Mouse (Mus musculus) forebrain, embryonic 15.5 days (tissue): ENCODE measurements around the gene Hnmt. TPM values are rescaled to one million over a fixed set of nuclear protein-coding genes. Genes with fewer than 3 reads are reported as not detected.
"Not testable (repeated sequence)": the region's sequence is repeated elsewhere in the genome, so short reads cannot be mapped to it uniquely, and the experiment has no call there.

Source experiments
- ATAC-seq: fragments of 200-750 bp; cut with Nextera tagmentation; replicated peaks from 2 replicates; pipeline ENCODE4 v1.8.0; 2017; ENCODE audit warnings: mild to moderate bottlenecking, moderate TSS enrichment, moderate library complexity
- H3K27ac ChIP-seq: fragments of 300-500 bp; sonication (generic); replicated peaks from 2 replicates; pipeline ENCODE4 v1.5.1; 2015; ENCODE audit warnings: mild to moderate bottlenecking, inconsistent platforms
- H3K27me3 ChIP-seq: fragments of 300-500 bp; sonication (generic); 2 replicates; pipeline ENCODE4 v1.6.1; 2015; ENCODE audit warnings: inconsistent platforms
- H3K36me3 ChIP-seq: fragments of 300-500 bp; sonication (generic); 2 replicates; pipeline ENCODE4 v1.6.1; 2015; ENCODE audit warnings: mild to moderate bottlenecking, inconsistent platforms
- H3K4me1 ChIP-seq: fragments of 300-500 bp; sonication (generic); 2 replicates; pipeline ENCODE4 v1.6.1; 2015; ENCODE audit warnings: inconsistent platforms
- H3K4me2 ChIP-seq: fragments of 300-500 bp; sonication (generic); replicated peaks from 2 replicates; pipeline ENCODE4 v1.6.1; 2015; ENCODE audit warnings: mild to moderate bottlenecking, inconsistent platforms
- H3K4me3 ChIP-seq: fragments of 300-500 bp; sonication (generic); 2 replicates; pipeline ENCODE4 v1.5.1; 2015; ENCODE audit warnings: mild to moderate bottlenecking, inconsistent platforms
- H3K9ac ChIP-seq: fragments of 300-500 bp; sonication (generic); replicated peaks from 2 replicates; pipeline ENCODE4 v1.6.1; 2015; ENCODE audit warnings: mild to moderate bottlenecking, inconsistent platforms
- H3K9me3 ChIP-seq: fragments of 300-500 bp; sonication (generic); 2 replicates; pipeline ENCODE4 v1.6.1; 2016; ENCODE audit warnings: inconsistent platforms
- WGBS: fragments of 180-500 bp; shearing (Covaris S2); methylation state at CpG from one replicate; pipeline ENCODE4 v1.1.7; 2015; ENCODE audit warnings: mixed read lengths; 5-methylcytosine and 5-hydroxymethylcytosine counted together
- polyA plus RNA-seq: library from polyadenylated mRNA; unstranded; fragments of >200 nt; fragmentation: Nextera tagmentation; extraction: Ambion mirVana; gene quantifications from 2 replicates; pipeline ENCODE4 v1.2.1, GENCODE M21; 2015

The Hnmt gene
- 4.1 and 4.4 TPM in 2 replicates for polyA plus RNA-seq

DNA sequence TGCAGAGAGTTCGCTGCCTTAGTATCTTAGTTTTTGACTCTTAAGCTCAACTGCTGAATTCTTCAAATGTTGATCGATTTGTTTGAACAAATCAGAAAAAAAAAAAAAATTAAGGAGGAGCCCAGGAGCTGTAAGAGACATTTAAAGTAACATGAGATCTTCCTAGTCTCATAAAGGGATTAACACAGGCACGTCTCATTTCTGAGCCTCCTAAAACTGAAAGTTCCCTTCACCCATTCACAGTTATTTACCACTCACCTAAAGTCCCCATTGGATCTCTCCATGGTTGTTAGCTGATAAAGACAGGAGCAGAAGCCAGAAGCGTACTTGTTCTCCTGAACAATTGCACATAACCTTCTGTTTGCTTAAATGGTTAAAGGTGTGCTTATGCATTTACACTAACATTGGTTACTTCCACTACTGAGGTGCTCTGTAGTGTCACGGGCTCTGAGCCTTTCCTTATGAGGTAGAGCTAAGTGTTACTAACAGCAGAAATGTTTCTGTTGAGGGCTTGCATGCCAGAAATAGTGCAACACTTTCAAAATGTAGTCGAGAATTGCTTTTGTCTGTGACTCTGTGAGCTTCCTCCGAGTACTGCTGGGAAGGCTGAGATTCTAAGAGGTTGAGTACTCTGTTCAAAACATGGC lies at the start of gene Hnmt:
Gene Hnmt, minus strand, starts transcription at position 51 of the 647 bp plus-strand sequence.
- Histone ChIP-seq H3K36me3 (no peaks in the 10 kb centered on the region), H3K4me3 (peak within 1 kb of the TSS; percentile 46), H3K9ac (peak within 1 kb of the TSS; percentile 53), H3K27me3 (no peaks in the 10 kb centered on the region), H3K4me1 (peaks cover 12% of the 10 kb centered on the region; the same call in 1 of the 2 replicates), H3K27ac (peak within 1 kb of the TSS; percentile 61), H3K4me2 (peak within 1 kb of the TSS; percentile 72), H3K9me3 (no peaks in the 10 kb centered on the region)
- WGBS = 44% methylated on average over 7 of the region's 7 CpGs
- no peak for ATAC-seq

DNA sequence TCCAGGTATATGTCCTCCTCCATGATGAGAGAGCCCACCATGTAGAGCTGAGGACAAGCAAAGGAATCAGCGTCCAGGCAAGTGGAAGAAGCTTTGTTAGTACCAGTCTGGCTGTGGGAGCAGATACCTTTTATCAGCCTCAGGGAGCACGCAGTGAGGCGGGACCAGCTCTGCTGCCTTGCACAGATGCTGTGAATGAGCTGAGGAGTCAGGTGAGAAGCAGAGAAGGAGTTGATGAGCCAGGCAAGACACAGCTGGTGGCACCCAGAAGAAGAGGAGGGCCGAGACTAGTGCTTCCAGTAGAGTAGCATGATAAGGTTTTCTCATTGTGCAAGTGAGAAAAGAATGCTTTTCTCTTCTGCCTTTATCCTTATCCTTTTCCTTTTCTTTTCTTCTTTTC lies 47.3 kb upstream of the Hnmt start, which contains the start of gene Tbpl2:
Gene Tbpl2, minus strand, starts transcription at position 101 of the 400 bp plus-strand sequence.
- Histone ChIP-seq H3K4me2 (no peak within 1 kb of the TSS), H3K9ac (no peak within 1 kb of the TSS), H3K9me3 (no peaks in the 10 kb centered on the region), H3K4me1 (no peaks in the 10 kb centered on the region), H3K36me3 (no peaks in the 10 kb centered on the region), H3K27ac (no peak within 1 kb of the TSS), H3K4me3 (no peak within 1 kb of the TSS), H3K27me3 (no peaks in the 10 kb centered on the region)
- WGBS = 81% methylated on average over 4 of the region's 4 CpGs
- ATAC-seq = no peak

DNA sequence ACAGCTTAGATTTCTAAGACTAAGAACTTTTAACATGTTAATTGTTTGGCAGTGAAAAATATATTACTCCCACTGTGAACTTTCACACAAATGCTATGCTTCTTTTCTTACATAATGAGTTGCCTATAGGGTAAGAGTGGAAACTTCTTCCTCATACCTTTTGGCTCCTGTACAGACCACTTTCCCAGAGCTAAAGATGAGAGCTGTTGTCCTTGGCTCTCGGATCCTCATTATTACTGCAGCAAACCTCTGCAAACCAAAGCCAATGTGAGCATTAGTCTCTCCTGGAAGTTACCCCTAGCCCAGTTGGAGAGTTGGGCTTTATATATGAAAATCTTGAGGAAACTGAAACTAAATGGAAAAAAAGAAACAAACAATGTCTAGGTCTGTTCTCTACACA lies 41.7 kb upstream of the Hnmt start:
- no peaks in the 10 kb centered on the region for H3K9me3 ChIP-seq
- no peak overlapping the region for H3K4me3 ChIP-seq
- WGBS = 70% methylated on average over 1 of the region's 1 CpGs
- no peaks in the 10 kb centered on the region for H3K36me3 ChIP-seq
- H3K4me1 ChIP-seq = no peaks in the 10 kb centered on the region
- H3K27ac ChIP-seq = no peak overlapping the region
- H3K27me3 ChIP-seq = no peaks in the 10 kb centered on the region
- ATAC-seq = no peak
- no peak overlapping the region for H3K4me2 ChIP-seq
- H3K9ac ChIP-seq = no peak overlapping the region

DNA sequence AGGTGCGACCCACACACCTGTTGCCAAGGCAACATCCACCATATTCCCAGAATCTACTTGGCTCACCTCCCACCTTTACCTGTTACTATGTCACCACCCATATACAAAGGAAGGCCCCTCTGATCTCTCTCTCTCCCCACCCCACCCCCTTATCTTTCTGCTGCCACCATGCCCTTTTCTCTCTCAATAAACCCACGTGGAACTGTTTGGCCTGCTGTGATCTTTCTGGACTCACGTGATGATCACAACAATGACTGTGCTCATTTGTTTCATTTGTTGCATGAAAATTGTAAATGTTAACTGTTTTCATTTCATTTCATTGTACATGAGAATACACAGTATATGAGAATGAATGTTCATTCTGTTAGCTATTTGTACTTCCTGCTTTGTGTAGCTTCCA lies 1.3 kb upstream of the Hnmt start:
- ATAC-seq = no peak
- Histone ChIP-seq H3K36me3 (no peaks in the 10 kb centered on the region), H3K27ac (no peak overlapping the region), H3K4me3 (no peak overlapping the region), H3K9ac (no peak overlapping the region), H3K27me3 (no peaks in the 10 kb centered on the region), H3K4me2 (no peak overlapping the region), H3K4me1 (peaks cover 12% of the 10 kb centered on the region; the same call in 1 of the 2 replicates), H3K9me3 (no peaks in the 10 kb centered on the region)
- WGBS = 78% methylated on average over 3 of the region's 3 CpGs

DNA sequence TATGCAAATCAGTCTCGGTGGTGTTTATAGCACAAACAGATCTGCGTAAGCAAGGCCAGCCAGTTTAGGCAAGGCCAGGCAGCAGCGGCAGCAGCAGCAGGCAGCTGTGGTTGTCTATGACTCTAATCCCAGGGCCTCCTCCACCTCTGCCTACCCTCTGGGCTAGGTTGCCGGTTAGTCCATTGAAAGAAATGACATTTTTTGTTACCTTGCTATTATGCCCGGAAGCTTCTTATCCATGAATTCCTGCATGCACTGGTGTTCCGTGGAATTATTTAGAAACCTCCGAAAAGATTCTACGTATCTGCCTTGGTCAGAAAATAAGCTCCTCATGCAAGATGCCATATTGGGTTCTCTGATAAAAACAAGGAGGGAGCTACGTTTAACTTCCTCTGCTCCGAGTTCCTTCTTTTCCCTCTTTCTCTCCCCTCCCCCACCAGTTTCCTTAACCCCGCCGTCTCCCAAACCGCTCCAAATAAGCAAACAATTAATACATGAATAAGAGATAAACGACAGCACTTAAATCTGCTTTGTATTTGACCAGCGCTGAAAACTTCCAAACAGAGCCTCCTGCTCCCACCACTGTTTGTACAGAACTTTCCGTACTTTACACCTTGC lies 605 bp downstream of the Hnmt start:
- ATAC-seq = peak; percentile 97
- Histone ChIP-seq H3K9ac (peak overlapping the region; percentile 53), H3K4me3 (peak overlapping the region; percentile 46), H3K36me3 (no peaks in the 10 kb centered on the region), H3K4me2 (peak overlapping the region; percentile 72), H3K27ac (peak overlapping the region; percentile 61), H3K4me1 (peaks cover 12% of the 10 kb centered on the region; the same call in 1 of the 2 replicates), H3K27me3 (no peaks in the 10 kb centered on the region), H3K9me3 (no peaks in the 10 kb centered on the region)
- 3% methylated on average over 16 of the region's 16 CpGs for WGBS

DNA sequence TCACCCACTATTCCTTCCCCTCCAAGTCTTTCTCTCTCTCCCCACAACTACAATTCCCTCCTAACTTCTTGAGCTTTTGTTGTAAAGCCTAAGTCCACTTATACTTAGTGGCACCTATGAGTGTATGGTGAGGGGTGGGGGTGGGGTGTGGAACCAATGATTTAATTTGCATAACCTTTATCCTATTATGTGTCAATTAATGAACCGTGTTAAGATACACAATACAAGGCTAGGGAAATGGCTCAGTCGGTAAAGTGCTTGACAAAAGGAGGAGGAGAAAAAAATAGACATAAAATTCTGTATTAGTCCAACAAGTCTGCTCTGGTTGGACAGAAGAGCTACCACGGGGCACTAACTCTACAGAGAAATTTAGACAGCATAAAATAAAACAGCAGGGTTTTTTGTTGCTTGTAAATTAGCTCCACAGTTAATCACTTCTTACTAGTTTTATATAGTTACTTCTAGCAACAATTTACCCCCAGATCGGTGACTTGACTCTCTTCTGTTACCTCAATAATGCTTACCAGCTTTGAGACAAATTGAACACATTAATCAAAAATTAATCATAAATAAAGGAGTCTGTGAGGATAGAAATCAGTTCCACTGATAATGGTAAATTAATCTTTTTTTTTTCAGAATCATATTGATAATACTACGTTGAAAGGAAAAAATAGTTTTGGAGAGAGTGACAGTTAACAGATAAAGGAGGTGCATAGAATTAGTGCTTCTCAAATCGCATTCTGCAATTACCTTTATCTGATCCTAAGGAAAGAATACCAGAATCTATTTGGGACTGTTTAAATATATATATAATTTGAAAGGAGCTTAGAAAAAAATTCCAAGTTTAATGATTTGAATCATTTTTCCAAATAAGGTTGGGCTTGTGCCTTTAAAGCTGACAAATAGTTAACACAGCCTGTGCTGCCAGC lies 1.4 kb downstream of the Hnmt start:
- H3K27ac ChIP-seq = peak overlapping the region; percentile 61; the same call in 1 of the 2 replicates

DNA sequence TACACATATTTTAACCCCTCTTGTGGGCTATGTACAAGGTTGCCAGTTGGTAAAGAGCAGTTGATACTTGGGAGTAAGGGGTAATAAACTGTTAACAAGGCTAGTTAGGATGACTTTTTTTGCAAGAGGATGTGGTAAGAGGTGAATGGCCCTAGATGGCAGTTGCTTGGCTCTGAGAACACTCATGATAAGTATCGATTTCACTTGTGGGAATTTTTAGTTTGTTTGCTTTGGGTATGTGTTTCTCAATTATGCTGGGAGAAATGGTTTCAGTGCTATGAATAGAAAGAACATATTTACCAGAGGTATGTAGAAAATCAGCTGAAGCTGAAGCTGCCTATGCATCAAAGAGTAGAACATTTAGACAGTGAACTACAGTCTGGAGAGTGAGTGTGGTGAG lies 6.3 kb downstream of the Hnmt start:
- Histone ChIP-seq H3K36me3 (no peaks in the 10 kb centered on the region), H3K4me3 (no peak overlapping the region), H3K9ac (no peak overlapping the region), H3K4me2 (no peak overlapping the region), H3K9me3 (no peaks in the 10 kb centered on the region), H3K27ac (no peak overlapping the region), H3K4me1 (peaks cover 5% of the 10 kb centered on the region; the same call in 1 of the 2 replicates), H3K27me3 (no peaks in the 10 kb centered on the region)
- ATAC-seq = no peak
- WGBS = 90% methylated on average over 1 of the region's 1 CpGs

More for the DNA sequence above, 1.4 kb downstream of the Hnmt start:
- Histone ChIP-seq H3K27me3 (no peaks in the 10 kb centered on the region), H3K9ac (peak overlapping the region; percentile 53), H3K4me1 (peaks cover 12% of the 10 kb centered on the region; the same call in 1 of the 2 replicates), H3K9me3 (no peaks in the 10 kb centered on the region), H3K4me3 (peak overlapping the region; percentile 46), H3K36me3 (no peaks in the 10 kb centered on the region), H3K4me2 (peak overlapping the region; percentile 72)
- 16% methylated on average over 6 of the region's 6 CpGs for WGBS
- ATAC-seq = peak; percentile 64

DNA sequence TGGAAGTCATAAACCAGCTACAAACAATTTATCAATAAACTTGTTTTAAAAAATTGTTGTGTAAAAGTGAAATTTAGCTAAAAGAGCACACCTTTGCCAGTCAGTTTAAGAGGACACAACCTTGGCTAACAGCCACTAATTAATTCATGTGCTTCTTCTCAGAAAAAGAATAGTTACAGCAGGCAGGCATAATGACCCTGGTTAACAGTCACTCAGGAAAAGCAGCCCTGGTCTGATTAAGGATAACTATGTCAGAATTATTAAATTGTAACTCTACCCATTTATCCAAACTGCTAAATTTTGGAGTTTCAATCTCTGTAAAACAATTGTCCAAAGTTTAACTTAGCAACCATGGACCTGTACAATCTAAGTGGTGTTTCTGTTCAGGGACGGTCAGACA lies 8.7 kb downstream of the Hnmt start:
- Histone ChIP-seq H3K36me3 (no peaks in the 10 kb centered on the region), H3K4me3 (no peak overlapping the region), H3K9me3 (no peaks in the 10 kb centered on the region), H3K4me2 (no peak overlapping the region), H3K27me3 (no peaks in the 10 kb centered on the region), H3K9ac (no peak overlapping the region), H3K27ac (no peak overlapping the region), H3K4me1 (no peaks in the 10 kb centered on the region)
- 86% methylated on average over 1 of the region's 1 CpGs for WGBS
- no peak for ATAC-seq

DNA sequence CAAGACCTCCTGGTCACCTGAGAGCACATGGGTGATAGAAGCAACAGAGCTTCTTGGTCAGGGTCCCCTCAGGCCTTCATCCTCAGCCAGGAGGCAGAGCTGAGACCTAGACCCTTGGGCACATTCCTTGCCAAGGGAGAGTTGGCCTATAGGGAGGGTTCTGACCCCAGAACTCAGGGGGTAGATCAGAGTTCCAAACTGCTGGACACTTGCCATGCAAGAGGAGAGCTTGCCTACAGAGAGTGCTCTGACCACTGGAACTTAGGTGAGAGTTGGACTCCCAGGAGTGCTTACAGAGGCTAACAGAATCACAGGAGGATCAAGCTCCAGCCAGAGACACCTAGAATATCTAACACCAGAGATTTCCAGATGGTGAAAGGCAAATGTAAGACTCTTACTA lies 29.8 kb downstream of the Hnmt start:
- H3K9me3 ChIP-seq, H3K27me3 ChIP-seq, H3K4me2 ChIP-seq, H3K4me3 ChIP-seq, ATAC-seq, H3K4me1 ChIP-seq, H3K9ac ChIP-seq, H3K27ac ChIP-seq, H3K36me3 ChIP-seq: not testable (repeated sequence)

DNA sequence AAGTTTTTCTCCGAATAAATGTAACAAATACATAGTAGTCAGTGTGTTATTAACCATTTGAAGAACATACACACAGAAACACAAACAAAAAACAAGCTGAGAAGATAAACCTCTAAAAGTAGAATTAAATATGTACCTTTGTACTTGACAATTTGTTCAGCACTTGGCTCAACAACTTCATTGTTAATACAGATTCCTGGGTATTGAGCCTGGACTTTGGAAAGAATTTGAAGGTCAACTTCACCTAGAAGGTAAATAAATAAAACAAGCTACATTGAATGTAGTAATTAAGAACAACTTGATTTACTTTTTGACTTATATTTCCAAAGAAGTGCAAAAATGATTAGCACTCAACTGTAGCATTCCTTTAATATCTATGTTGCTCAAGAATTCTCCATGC lies 30.2 kb downstream of the Hnmt start:
- Histone ChIP-seq H3K27ac (no peak overlapping the region), H3K27me3 (no peaks in the 10 kb centered on the region), H3K36me3 (no peaks in the 10 kb centered on the region), H3K9ac (no peak overlapping the region), H3K4me2 (no peak overlapping the region), H3K4me1 (no peaks in the 10 kb centered on the region), H3K9me3 (no peaks in the 10 kb centered on the region), H3K4me3 (no peak overlapping the region)
- WGBS = 85% methylated on average over 1 of the region's 1 CpGs
- no peak for ATAC-seq

DNA sequence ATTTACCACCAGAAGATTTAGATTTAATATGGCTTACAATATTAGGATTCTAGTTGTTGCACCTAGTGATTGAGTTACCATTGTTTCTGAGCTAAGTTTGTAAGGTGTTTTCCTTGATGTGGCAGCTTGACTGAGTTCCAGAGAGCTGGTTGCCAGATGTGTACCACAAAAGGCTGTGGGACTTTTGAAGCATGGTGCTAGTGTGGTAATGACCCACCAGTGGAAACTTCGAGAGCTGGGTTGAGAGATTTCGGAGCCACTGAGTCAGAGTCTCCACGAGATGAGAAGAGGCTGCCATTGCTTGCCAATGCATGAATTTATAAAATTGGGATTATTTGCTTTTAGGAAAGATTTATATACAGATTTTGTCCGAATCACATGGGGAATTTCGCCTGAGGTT lies 34.2 kb downstream of the Hnmt start:
- Histone ChIP-seq H3K9me3 (no peaks in the 10 kb centered on the region), H3K36me3 (no peaks in the 10 kb centered on the region), H3K9ac (no peak overlapping the region), H3K27ac (no peak overlapping the region), H3K27me3 (no peaks in the 10 kb centered on the region), H3K4me1 (no peaks in the 10 kb centered on the region), H3K4me3 (no peak overlapping the region), H3K4me2 (no peak overlapping the region)
- 92% methylated on average over 5 of the region's 5 CpGs for WGBS
- no peak for ATAC-seq

DNA sequence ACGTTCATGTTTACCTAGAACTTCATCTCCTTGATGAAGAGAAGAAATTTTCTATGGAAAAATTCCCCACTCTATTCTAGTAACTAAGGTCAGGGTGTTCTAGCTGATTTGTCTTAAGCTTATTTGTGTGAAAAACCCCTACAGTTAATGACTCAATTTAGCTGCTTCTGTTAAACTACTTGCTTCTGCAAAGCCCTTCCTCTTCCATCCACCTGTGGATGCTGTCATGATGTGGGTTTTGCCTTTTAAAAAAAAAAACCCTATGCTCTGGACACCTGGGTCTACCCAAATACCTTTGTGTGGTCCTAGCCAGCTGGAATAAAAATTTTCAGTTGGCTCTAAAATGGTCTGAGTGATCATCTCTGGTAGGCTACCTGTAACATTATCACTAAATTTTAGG lies 49.9 kb downstream of the Hnmt start:
- H3K36me3 ChIP-seq = no peaks in the 10 kb centered on the region
- ATAC-seq = no peak
- no peak overlapping the region for H3K9ac ChIP-seq
- no peak overlapping the region for H3K4me3 ChIP-seq
- no peak overlapping the region for H3K27ac ChIP-seq
- 88% methylated on average over 1 of the region's 1 CpGs for WGBS
- H3K4me1 ChIP-seq = no peaks in the 10 kb centered on the region
- no peak overlapping the region for H3K4me2 ChIP-seq
- no peaks in the 10 kb centered on the region for H3K27me3 ChIP-seq
- no peaks in the 10 kb centered on the region for H3K9me3 ChIP-seq
